Mouse (Mus musculus): ENCODE data around the gene Suv39h2. TPM values are rescaled to one million over a fixed set of nuclear protein-coding genes. Genes with fewer than 3 reads are reported as not detected.

Gene Suv39h2
- total and polyA plus RNA-seq, 3 experiments: 13.9 to 16.0 TPM; not detected in 1

DNA sequence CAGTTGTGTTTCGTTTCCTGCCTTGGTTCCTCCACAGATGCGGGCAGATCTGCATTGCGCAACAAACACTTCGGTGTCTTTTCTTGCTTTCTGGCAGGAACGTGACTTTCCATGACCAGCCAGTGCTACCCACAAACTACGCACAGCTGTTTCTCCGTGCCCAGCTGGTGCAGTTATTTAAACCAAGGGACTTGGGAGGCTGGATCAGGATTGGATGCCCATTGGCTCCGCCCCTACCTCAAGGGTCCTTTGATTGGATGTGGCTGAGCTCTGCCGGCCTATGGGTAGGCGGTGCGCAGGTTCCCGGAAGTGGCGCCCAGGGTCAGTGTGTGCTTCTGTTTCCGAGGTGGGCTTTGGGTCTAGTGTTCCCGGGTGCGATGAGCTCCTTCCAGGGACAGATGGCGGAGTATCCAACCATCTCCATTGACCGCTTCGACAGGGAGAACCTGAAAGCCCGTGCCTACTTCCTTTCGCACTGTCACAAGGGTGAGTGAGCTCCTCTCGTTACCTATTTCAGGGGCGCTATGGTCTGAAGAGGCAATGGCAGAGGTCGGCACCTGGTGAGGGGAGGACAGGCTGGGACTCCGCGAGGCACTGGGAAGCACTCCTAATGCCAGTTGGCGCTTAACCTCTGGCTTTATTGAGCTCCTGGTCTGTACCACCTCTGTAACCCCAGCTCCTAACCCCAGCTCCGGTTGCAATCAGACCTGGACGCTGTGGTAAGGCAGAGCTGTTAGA lies 50.8 kb downstream of the Suv39h2 start, which contains the start of gene Dclre1c:
Gene Dclre1c (plus strand): TSS at position 291 of the 738 bp plus-strand sequence.
- Histone ChIP-seq H3K27me3 (ENCODE audit: control insufficient read depth in 1 of 2, insufficient read depth in 2 of 2, low read length in 2 of 2) (no peaks in the 10 kb centered on the region), H3K4me1 (ENCODE audit: control insufficient read depth in 1 of 2, insufficient read depth in 2 of 2, low read length in 2 of 2) (peaks cover 2 to 8% of the 10 kb centered on the region in 2 experiments; a peak in 2 of 4 replicates), H3K9ac (ENCODE audit: control insufficient read depth, low read depth, low read length, poor library complexity, severe bottlenecking) (peak within 1 kb of the TSS; percentile 72), H3K36me3 (ENCODE audit: control insufficient read depth in 1 of 2, insufficient read depth in 2 of 2, low read length in 2 of 2) (peaks cover 0 to 13% of the 10 kb centered on the region in 2 experiments; a peak in 2 of 4 replicates), H3K79me2 (ENCODE audit: control insufficient read depth, insufficient read depth, low read length, poor library complexity) (peaks cover 7% of the 10 kb centered on the region), H3K27ac (ENCODE audit: control insufficient read depth, low read depth, low read length) (peak within 1 kb of the TSS; percentile 54), H3K9me3 (replicated peaks; ENCODE audit: insufficient read depth, low read length) (no peaks in the 10 kb centered on the region), H3K4me3 (ENCODE audit: control insufficient read depth in 1 of 2, insufficient read depth in 1 of 2, low read depth in 2 of 2, low read length in 2 of 2) (peak within 1 kb of the TSS; percentile 81 to 92)
- DNase-seq (ENCODE audit: low read depth, low spot score): peak; percentile 98
- TF ChIP-seq KAT2A (conservative IDR thresholded peaks at IDR 0.05; ENCODE audit: low read depth, low read length) (0 out of 2 replicates have a peak, but pooled peaks have one; percentile 48), NELFE (IDR thresholded peaks at IDR 0.05; ENCODE audit: low read depth, low read length) (peak; percentile 68), USF2 (IDR thresholded peaks at IDR 0.05; ENCODE audit: borderline replicate concordance in 1 of 2, insufficient read depth in 1 of 2, low read depth in 1 of 2, low read length in 2 of 2) (no peak), MEF2A (IDR thresholded peaks at IDR 0.05; ENCODE audit: extremely low read depth, insufficient replicate concordance, low read depth, low read length, poor library complexity, severe bottlenecking) (no peak), SIN3A (IDR thresholded peaks at IDR 0.05; ENCODE audit: low read length) (peak; percentile 100), BHLHE40 (IDR thresholded peaks at IDR 0.05; ENCODE audit: borderline replicate concordance, low read depth, low read length) (peak; percentile 98), GABPA (IDR thresholded peaks at IDR 0.05; ENCODE audit: low read depth, low read length) (no peak), RAD21 (IDR thresholded peaks at IDR 0.05; ENCODE audit: low read depth, low read length) (no peak), MYB (IDR thresholded peaks at IDR 0.05; ENCODE audit: low read depth, low read length) (no peak), TBP (IDR thresholded peaks at IDR 0.05; ENCODE audit: low read depth, low read length) (peak; percentile 89), MYC (IDR thresholded peaks at IDR 0.05; ENCODE audit: low read depth, low read length) (peak; percentile 7; the same call in 1 of the 2 replicates), E2F4 (IDR thresholded peaks at IDR 0.05; ENCODE audit: borderline replicate concordance, low read depth, low read length) (no peak), MXI1 (IDR thresholded peaks at IDR 0.05; ENCODE audit: low read depth, low read length) (peak; percentile 97), POLR2A (IDR thresholded peaks at IDR 0.05; ENCODE audit: control insufficient read depth in 1 of 2, insufficient read depth in 1 of 2, low read depth in 1 of 2, low read length in 2 of 2, poor library complexity in 1 of 2) (peak; percentile 65 to 80; a peak in 3 of 4 replicates), UBTF (IDR thresholded peaks at IDR 0.05; ENCODE audit: borderline replicate concordance, insufficient read depth, low read depth, low read length) (no peak), ZKSCAN1 (IDR thresholded peaks at IDR 0.05; ENCODE audit: low read depth, low read length) (no peak), EP300 (IDR thresholded peaks at IDR 0.05; ENCODE audit: low read depth in 1 of 2, low read length in 2 of 2) (peak in 1 of 2 experiments; percentile 27; a peak in 1 of 4 replicates), TCF12 (IDR thresholded peaks at IDR 0.05; ENCODE audit: low read depth, low read length) (no peak; the same call in 1 of the 2 replicates), ZMIZ1 (IDR thresholded peaks at IDR 0.05; ENCODE audit: low read depth, low read length) (peak; percentile 83), TAL1 (IDR thresholded peaks at IDR 0.05; ENCODE audit: low read length) (no peak), SMC3 (IDR thresholded peaks at IDR 0.05; ENCODE audit: low read depth, low read length) (no peak), ELF1 (IDR thresholded peaks at IDR 0.05; ENCODE audit: low read depth, low read length) (peak; percentile 99), CHD1 (IDR thresholded peaks at IDR 0.05; ENCODE audit: low read depth, low read length) (no peak), ZNF384 (IDR thresholded peaks at IDR 0.05; ENCODE audit: low read depth, low read length) (no peak), ETS1 (IDR thresholded peaks at IDR 0.05; ENCODE audit: low read depth, low read length) (peak; percentile 100), JUND (IDR thresholded peaks at IDR 0.05; ENCODE audit: low read depth, low read length) (no peak), MAZ (IDR thresholded peaks at IDR 0.05; ENCODE audit: low read depth, low read length) (no peak), CTCF (IDR thresholded peaks at IDR 0.05 in 2 of 3, conservative IDR thresholded peaks at IDR 0.05 in 1 of 3; ENCODE audit: control insufficient read depth in 1 of 3, insufficient read depth in 1 of 3, low read depth in 2 of 3, low read length in 3 of 3, poor library complexity in 1 of 3, severe bottlenecking in 1 of 3) (no peak), USF1 (IDR thresholded peaks at IDR 0.05; ENCODE audit: low read depth, low read length) (no peak), NRF1 (IDR thresholded peaks at IDR 0.05; ENCODE audit: insufficient read depth, low read depth, low read length, poor library complexity, severe bottlenecking) (peak; percentile 55; the same call in 1 of the 2 replicates), RCOR1 (IDR thresholded peaks at IDR 0.05; ENCODE audit: low read depth, low read length) (no peak), CHD2 (IDR thresholded peaks at IDR 0.05; ENCODE audit: low read length) (peak; percentile 57; the same call in 1 of the 2 replicates), ZC3H11A (IDR thresholded peaks at IDR 0.05; ENCODE audit: low read depth, low read length) (no peak), HCFC1 (IDR thresholded peaks at IDR 0.05; ENCODE audit: low read depth, low read length) (peak; percentile 78), GATA1 (IDR thresholded peaks at IDR 0.05; ENCODE audit: low read depth, low read length) (no peak)
